Mouse (Mus musculus): ENCODE measurements at regions not wholly inside any gene's neighbourhood (a gene's known extent, or its start where the extent isn't known, plus 50 kb on each side); places are given as distances from the start of the nearest gene placed in this dataset.
"Not testable (repeated sequence)": the region's sequence is repeated elsewhere in the genome, so short reads cannot be mapped to it uniquely, and the experiment has no call there.

DNA sequence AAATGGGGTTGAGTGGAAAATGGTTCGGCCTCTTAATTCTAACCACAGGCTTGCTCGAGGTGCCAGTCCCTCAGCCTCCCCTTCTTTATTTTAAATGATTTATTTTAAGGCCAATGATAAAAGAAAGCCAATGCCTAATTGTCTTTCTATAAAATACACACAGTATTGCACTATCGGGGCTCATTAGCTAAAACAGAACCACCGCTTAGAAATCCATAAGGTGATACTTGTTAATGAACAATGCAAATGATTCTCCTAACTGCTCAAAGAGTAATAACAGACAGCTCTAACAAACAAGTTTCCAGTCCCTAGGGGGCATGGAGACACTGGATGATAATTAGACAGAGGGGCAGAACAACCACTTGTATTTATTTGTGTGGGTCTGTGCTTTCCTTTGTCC lies 58.8 kb downstream of the Emx2 start:
- no peaks in the 10 kb centered on the region for H3K4me1 ChIP-seq (replicated peaks)
- no peak overlapping the region for H3K27ac ChIP-seq (ENCODE audit: poor library complexity, severe bottlenecking)
- H3K4me2 ChIP-seq, result no peak overlapping the region
- H3K27me3 ChIP-seq (replicated peaks), result peaks cover 5% of the 10 kb centered on the region; the same call in 1 of the 2 replicates
- no peak overlapping the region for H3K4me3 ChIP-seq
- ATAC-seq (ENCODE audit: insufficient number of reproducible peaks, low FRiP score), result no peak
- no peaks in the 10 kb centered on the region for H3K9me3 ChIP-seq (replicated peaks)
- no peak overlapping the region for H3K9ac ChIP-seq
- H3K36me3 ChIP-seq, result no peaks in the 10 kb centered on the region
- WGBS, result 81% methylated on average over 4 of the region's 4 CpGs

DNA sequence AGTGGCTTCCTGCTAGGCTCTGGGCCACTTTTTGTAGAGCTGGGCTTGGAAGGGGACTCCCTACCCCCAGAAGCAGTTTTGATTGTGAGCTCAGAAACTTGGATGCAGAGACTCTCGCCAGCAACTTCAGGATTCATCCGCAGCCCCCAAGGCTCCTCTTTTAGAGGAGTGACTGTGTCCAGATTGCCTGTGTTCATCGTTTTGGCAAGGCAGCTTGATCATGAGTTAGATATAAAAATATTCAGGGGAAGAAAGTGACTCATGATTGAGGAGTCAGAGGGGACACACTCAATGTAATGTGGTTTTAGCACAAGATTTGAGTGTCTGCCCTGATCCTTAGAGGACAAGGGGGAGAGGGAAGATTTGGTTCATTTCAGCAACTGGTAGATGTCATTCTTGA lies 61.0 kb downstream of the Emx2 start:
- no peak overlapping the region for H3K9ac ChIP-seq
- H3K4me2 ChIP-seq, result no peak overlapping the region
- H3K4me3 ChIP-seq, result no peak overlapping the region
- no peaks in the 10 kb centered on the region for H3K9me3 ChIP-seq (replicated peaks)
- H3K36me3 ChIP-seq, result no peaks in the 10 kb centered on the region
- 77% methylated on average over 3 of the region's 3 CpGs for WGBS
- peaks cover 7% of the 10 kb centered on the region; the same call in 1 of the 2 replicates for H3K27me3 ChIP-seq (replicated peaks)
- H3K27ac ChIP-seq (ENCODE audit: poor library complexity, severe bottlenecking), result no peak overlapping the region
- no peaks in the 10 kb centered on the region for H3K4me1 ChIP-seq (replicated peaks)
- ATAC-seq (ENCODE audit: insufficient number of reproducible peaks, low FRiP score), result no peak

DNA sequence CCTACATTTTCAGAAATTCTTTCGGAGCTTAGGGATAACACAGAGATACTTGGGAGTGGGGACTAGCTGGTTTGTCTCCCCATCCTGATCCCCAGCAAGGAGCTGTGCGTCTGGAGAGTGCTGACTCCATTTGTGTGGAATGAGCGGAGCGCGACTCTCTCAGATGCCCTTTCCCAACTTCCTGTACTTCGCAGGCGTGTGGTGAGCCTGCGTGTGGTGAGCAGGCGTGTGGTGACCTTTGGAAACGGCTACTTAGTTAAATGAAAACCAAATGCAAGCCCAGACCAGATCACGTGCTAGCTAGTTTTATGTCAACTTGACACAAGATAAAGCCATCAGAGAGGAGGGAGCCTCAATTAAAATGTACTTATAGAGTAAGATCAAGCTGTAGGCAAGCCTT lies 64.0 kb downstream of the Emx2 start:
- Histone ChIP-seq H3K27ac (ENCODE audit: poor library complexity, severe bottlenecking) (no peak overlapping the region), H3K9ac (no peak overlapping the region), H3K4me2 (no peak overlapping the region), H3K4me3 (no peak overlapping the region), H3K36me3 (no peaks in the 10 kb centered on the region), H3K9me3 (replicated peaks) (no peaks in the 10 kb centered on the region), H3K27me3 (replicated peaks) (peaks cover 10% of the 10 kb centered on the region; the same call in 1 of the 2 replicates), H3K4me1 (replicated peaks) (no peaks in the 10 kb centered on the region)
- WGBS, result 79% methylated on average over 11 of the region's 11 CpGs
- ATAC-seq (ENCODE audit: insufficient number of reproducible peaks, low FRiP score), result no peak

DNA sequence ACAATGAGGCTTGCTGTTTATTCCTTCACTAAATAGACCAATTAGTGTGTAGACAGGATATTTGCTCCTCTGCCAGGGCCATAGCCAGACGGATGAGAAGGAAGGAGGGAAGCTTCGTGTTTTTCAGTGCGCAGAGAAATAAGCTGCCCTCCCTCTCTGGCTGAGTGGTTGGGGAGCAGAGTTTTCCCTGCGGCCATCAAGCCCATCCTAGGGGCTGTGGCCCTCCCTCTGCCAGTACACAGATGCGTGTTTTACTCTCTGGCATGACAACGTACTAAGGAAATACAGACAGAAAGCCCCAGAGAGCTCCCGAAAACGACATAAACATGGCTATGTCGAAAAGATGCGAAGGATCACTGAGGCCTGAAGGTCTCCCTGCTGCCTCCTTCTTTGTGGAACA lies 65.2 kb downstream of the Emx2 start:
- Histone ChIP-seq H3K36me3 (no peaks in the 10 kb centered on the region), H3K27ac (ENCODE audit: poor library complexity, severe bottlenecking) (no peak overlapping the region), H3K9ac (no peak overlapping the region), H3K9me3 (replicated peaks) (no peaks in the 10 kb centered on the region), H3K27me3 (replicated peaks) (peaks cover 10% of the 10 kb centered on the region; the same call in 1 of the 2 replicates), H3K4me1 (replicated peaks) (no peaks in the 10 kb centered on the region), H3K4me2 (no peak overlapping the region), H3K4me3 (no peak overlapping the region)
- ATAC-seq (ENCODE audit: insufficient number of reproducible peaks, low FRiP score), result no peak
- WGBS, result 76% methylated on average over 10 of the region's 10 CpGs

DNA sequence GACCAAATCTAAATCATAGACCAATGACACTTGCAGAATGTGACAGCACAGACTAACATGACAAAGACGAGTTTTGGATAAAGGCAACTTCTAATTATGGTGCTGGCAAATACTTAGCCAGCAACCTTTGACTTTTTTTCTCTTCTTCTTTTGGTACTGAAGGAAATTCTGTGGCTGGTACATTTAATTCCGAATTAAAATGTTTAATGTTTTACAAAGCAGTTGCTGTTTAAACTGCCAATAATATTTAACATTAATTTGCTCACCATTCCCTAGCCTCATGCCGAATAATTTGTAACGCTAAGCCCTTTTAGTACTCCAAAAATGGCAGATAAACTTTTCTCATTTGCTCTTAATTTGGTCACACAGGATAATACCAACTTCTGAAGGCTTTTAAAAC lies 105.9 kb downstream of the Emx2 start:
- Histone ChIP-seq H3K4me1 (replicated peaks) (no peaks in the 10 kb centered on the region), H3K4me3 (no peak overlapping the region), H3K9me3 (replicated peaks) (no peaks in the 10 kb centered on the region), H3K27me3 (replicated peaks) (no peaks in the 10 kb centered on the region), H3K36me3 (no peaks in the 10 kb centered on the region), H3K9ac (no peak overlapping the region), H3K27ac (ENCODE audit: poor library complexity, severe bottlenecking) (no peak overlapping the region), H3K4me2 (no peak overlapping the region)
- 67% methylated on average over 4 of the region's 4 CpGs for whole genome bisulfite sequencing
- ATAC-seq (ENCODE audit: insufficient number of reproducible peaks, low FRiP score), result no peak

DNA sequence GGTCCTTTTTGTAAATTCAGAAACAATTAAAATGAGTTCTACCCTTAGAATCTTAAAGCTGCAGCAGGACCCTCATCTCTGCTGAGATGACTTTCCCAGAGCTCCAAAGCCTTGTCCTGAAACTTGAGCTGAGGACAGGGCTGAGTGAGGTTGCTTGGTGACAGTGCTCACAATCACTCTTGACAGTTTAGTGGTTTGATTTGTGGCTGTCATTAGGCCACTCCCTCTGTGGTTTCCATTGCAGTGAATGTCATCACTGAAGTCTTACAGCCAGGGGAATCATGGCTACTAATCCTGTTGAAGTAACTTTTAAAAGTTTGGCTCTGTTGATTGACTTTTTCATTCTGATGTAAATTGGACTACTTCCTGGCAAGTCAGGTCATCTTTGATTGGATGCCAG lies 110.7 kb downstream of the Emx2 start:
- no peak overlapping the region for H3K4me2 ChIP-seq
- no peaks in the 10 kb centered on the region for H3K27me3 ChIP-seq (replicated peaks)
- no peak for ATAC-seq (ENCODE audit: insufficient number of reproducible peaks, low FRiP score)
- H3K9me3 ChIP-seq (replicated peaks), result no peaks in the 10 kb centered on the region
- H3K27ac ChIP-seq (ENCODE audit: poor library complexity, severe bottlenecking), result no peak overlapping the region
- no peaks in the 10 kb centered on the region for H3K36me3 ChIP-seq
- no peak overlapping the region for H3K9ac ChIP-seq
- no peak overlapping the region for H3K4me3 ChIP-seq
- no peaks in the 10 kb centered on the region for H3K4me1 ChIP-seq (replicated peaks)

DNA sequence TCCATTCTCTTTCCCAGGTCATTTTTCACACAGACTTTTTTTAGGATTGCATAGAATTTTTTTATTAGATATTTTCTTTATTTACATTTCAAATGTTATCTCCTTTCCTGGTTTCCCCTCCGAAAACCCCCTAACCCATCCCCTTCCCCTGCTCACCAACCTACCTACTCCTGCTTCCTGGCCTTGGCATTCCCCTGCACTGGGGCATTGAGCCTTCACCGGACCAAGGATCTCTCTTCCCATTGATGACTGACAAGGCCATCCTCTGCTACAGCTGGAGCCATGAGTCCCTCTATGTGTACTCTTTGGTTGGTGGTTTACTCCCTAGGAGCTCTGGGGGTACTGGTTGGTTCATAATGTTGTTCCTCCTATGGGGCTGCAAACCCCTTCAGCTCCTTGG lies 111.4 kb downstream of the Emx2 start:
- not testable (repeated sequence) for H3K9ac ChIP-seq; H3K9me3 ChIP-seq (replicated peaks); H3K4me2 ChIP-seq; ATAC-seq (ENCODE audit: insufficient number of reproducible peaks, low FRiP score); H3K4me3 ChIP-seq; H3K4me1 ChIP-seq (replicated peaks); H3K27me3 ChIP-seq (replicated peaks); H3K27ac ChIP-seq (ENCODE audit: poor library complexity, severe bottlenecking); H3K36me3 ChIP-seq
- WGBS, result 80% methylated on average over 2 of the region's 2 CpGs

DNA sequence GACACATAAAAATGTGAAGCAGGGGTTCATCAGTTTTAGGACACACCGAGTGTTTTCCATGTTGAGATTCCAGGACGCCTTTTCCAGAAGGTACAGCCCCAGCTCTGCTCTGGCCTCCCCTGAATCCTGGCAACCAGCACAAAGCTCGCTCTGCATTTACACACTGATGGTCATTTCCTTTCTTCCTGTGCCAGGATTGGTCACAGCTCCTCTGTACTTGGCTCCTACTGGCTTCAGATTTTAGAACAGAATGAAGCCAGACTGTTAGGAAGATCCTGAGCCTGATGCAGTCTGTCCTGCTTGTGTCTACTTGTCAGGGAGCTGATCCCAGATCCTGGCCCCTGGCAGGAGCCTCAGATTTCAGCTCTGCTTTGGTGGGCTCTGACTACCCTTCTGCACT lies 116.2 kb downstream of the Emx2 start:
- Histone ChIP-seq H3K4me3 (no peak overlapping the region), H3K4me2 (no peak overlapping the region), H3K27me3 (replicated peaks) (no peaks in the 10 kb centered on the region), H3K36me3 (no peaks in the 10 kb centered on the region), H3K4me1 (replicated peaks) (no peaks in the 10 kb centered on the region), H3K9ac (no peak overlapping the region), H3K9me3 (replicated peaks) (no peaks in the 10 kb centered on the region), H3K27ac (ENCODE audit: poor library complexity, severe bottlenecking) (no peak overlapping the region)
- WGBS, result 68% methylated on average over 3 of the region's 3 CpGs
- ATAC-seq (ENCODE audit: insufficient number of reproducible peaks, low FRiP score), result no peak

DNA sequence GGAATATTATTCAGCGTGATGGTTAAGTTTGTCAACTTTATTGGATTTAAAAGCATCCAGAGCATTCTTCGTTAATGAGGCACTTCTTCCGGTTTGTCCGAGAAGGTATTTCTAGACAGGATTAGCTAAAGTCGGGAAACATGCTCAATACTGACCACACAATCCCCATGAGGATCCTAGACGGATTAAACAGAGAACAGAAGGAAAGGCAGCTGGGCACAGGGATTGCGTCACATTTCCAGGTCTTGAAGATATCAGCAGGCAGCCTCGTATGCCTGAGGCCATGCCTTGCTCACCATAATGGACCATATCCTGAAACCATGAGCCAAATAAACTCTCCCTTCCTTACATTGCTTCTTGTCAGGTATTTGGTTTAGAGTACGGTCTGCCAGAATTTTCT lies 119.7 kb downstream of the Emx2 start:
- Histone ChIP-seq H3K27ac (ENCODE audit: poor library complexity, severe bottlenecking) (no peak overlapping the region), H3K4me1 (replicated peaks) (no peaks in the 10 kb centered on the region), H3K27me3 (replicated peaks) (0 out of 2 replicates have a peak, but pooled peaks cover 6% of the 10 kb centered on the region), H3K36me3 (no peaks in the 10 kb centered on the region), H3K9ac (no peak overlapping the region), H3K4me2 (no peak overlapping the region), H3K9me3 (replicated peaks) (no peaks in the 10 kb centered on the region), H3K4me3 (no peak overlapping the region)
- WGBS, result 68% methylated on average over 9 of the region's 9 CpGs
- no peak for ATAC-seq (ENCODE audit: insufficient number of reproducible peaks, low FRiP score)

DNA sequence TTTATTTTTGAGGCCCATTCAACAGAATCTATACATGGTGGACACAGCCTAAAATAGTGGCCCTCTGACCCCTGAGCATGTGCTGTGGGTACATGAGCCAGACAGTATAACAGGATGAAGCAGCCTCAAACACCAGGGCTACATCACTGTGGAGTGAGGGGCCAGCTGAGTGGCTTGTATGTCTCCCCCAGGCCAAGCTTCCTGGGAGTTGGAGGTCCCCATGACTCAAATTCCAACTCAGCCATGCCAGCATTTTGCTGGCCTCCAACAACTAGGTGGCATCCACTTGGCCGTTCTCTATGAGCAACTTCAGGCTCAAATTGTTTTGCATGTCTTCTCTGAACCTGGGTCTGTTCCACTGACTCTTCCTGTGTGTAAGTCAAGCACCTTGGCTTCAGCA lies 121.5 kb downstream of the Emx2 start:
- ATAC-seq (ENCODE audit: insufficient number of reproducible peaks, low FRiP score), result no peak
- Histone ChIP-seq H3K27ac (ENCODE audit: poor library complexity, severe bottlenecking) (no peak overlapping the region), H3K4me1 (replicated peaks) (no peaks in the 10 kb centered on the region), H3K9me3 (replicated peaks) (no peaks in the 10 kb centered on the region), H3K4me3 (no peak overlapping the region), H3K4me2 (no peak overlapping the region), H3K9ac (no peak overlapping the region), H3K36me3 (no peaks in the 10 kb centered on the region), H3K27me3 (replicated peaks) (peaks cover 11% of the 10 kb centered on the region)
- 81% methylated on average over 1 of the region's 1 CpGs for WGBS

DNA sequence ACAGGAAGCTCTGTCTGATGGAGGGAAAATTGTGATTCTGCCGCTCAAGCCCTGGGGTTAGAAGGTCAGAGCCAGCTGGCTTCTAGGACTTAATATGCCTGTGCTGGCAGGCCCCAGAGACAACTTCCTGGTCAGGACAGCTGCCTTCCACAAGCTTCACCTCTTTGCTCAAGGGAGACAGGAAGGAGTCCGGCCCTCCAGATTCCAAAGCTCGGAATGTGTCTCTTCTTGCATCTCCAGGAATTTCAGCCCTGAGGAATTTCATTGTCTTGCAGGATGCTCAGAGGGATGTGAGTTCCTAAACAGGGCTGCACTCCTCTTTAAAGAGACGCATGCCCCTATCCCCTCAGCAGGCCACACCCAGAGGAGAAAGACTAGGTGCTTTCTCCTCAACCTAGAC lies 127.7 kb downstream of the Emx2 start:
- Histone ChIP-seq H3K4me1 (replicated peaks) (peaks cover 6% of the 10 kb centered on the region), H3K36me3 (no peaks in the 10 kb centered on the region), H3K4me2 (no peak overlapping the region), H3K4me3 (no peak overlapping the region), H3K9me3 (replicated peaks) (no peaks in the 10 kb centered on the region), H3K27ac (ENCODE audit: poor library complexity, severe bottlenecking) (no peak overlapping the region), H3K9ac (no peak overlapping the region), H3K27me3 (replicated peaks) (peaks cover 15% of the 10 kb centered on the region)
- ATAC-seq (ENCODE audit: insufficient number of reproducible peaks, low FRiP score), result no peak
- WGBS, result 41% methylated on average over 4 of the region's 4 CpGs

DNA sequence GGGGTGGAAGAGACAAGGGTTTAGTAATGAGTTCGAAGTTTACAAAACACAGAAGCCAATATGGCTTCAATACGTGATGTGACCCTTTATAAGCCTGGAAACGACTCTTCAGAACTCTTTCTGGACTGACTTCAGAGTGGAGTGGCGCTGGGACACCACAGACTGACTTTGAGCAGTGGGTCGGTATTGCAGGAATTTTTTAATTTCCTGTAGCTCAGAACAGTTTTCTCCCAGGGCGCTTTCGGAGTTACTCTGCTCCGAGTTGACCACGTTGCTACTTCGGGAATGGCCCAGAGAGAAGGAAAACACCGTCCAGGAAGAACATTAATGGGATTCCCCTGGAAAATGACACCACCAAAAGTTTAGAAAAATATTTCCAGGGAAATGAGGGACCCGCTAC lies 129.1 kb downstream of the Emx2 start:
- no peak overlapping the region for H3K4me2 ChIP-seq
- no peaks in the 10 kb centered on the region for H3K36me3 ChIP-seq
- no peak overlapping the region for H3K9ac ChIP-seq
- H3K27ac ChIP-seq (ENCODE audit: poor library complexity, severe bottlenecking), result no peak overlapping the region
- peaks cover 10% of the 10 kb centered on the region for H3K27me3 ChIP-seq (replicated peaks)
- 71% methylated on average over 12 of the region's 12 CpGs for whole genome bisulfite sequencing
- H3K9me3 ChIP-seq (replicated peaks), result no peaks in the 10 kb centered on the region
- no peak for ATAC-seq (ENCODE audit: insufficient number of reproducible peaks, low FRiP score)
- peaks cover 6% of the 10 kb centered on the region for H3K4me1 ChIP-seq (replicated peaks)
- H3K4me3 ChIP-seq, result no peak overlapping the region

Data from heart, embryonic 12.5 days (tissue).